In genomic region chr10:128230582-128230981, GRCm38 (mm10) we compare ENCODE assay signal across 13 mouse cellular contexts. TPM values are rescaled to one million over a fixed set of nuclear protein-coding genes. Genes with fewer than 3 reads are reported as not detected.
A peak's percentile ranks its signal among the peaks of the same experiment; 100 is the strongest.
DNase-seq lines count a peak whose midpoint lies in the region; ATAC-seq and TF ChIP-seq lines count a peak whose summit lies in the region.
"Had no signal": no experiment of that assay in that cellular context is flagged by ENCODE, and none has a peak within 500 bp of the region (broad histone marks: within the 10 kb centered on the region; RNA-seq: fewer than 3 reads in every experiment).

No protein-coding gene starts in this region.

- H3K4me1 ChIP-seq in heart, embryonic 13.5 days, result peaks cover 21% of the 10 kb centered on the region
- peaks cover 1% of the 10 kb centered on the region; the same call in 1 of the 2 replicates for H3K4me1 ChIP-seq in heart, adult 2 months (ENCODE audit: control insufficient read depth, insufficient read depth, low read length)
- peaks cover 9% of the 10 kb centered on the region for H3K4me1 ChIP-seq in stomach, embryonic 16.5 days (ENCODE audit: control insufficient read depth, insufficient read depth, low read length)
- H3K4me1 ChIP-seq in stomach, postnatal 0 days (replicated peaks; ENCODE audit: control insufficient read depth, insufficient read depth), result no peaks in the 10 kb centered on the region
- H3K4me1 ChIP-seq in limb, embryonic 12.5 days (replicated peaks), result peaks cover 41% of the 10 kb centered on the region

- intact Hi-C loops in heart, adult 2 months (cut with DNase I), result no loop called here

- no peaks in the 10 kb centered on the region for H3K27me3 ChIP-seq in heart, embryonic 13.5 days (replicated peaks)
- H3K27me3 ChIP-seq in heart, adult 2 months (ENCODE audit: control insufficient read depth, insufficient read depth, low read length), result no peaks in the 10 kb centered on the region
- no peaks in the 10 kb centered on the region for H3K27me3 ChIP-seq in stomach, embryonic 16.5 days (ENCODE audit: control insufficient read depth, insufficient read depth, low read length)
- H3K27me3 ChIP-seq in stomach, postnatal 0 days (ENCODE audit: control insufficient read depth, insufficient read depth, low read length), result no peaks in the 10 kb centered on the region
- H3K27me3 ChIP-seq in limb, embryonic 12.5 days, result no peaks in the 10 kb centered on the region

- 77% methylated on average over 12 of the region's 12 CpGs for WGBS in heart, embryonic 13.5 days
- 80% methylated on average over 12 of the region's 12 CpGs for WGBS in heart, adult 2 months
- WGBS in stomach, embryonic 16.5 days, result 76% methylated on average over 12 of the region's 12 CpGs
- WGBS in stomach, postnatal 0 days, result 69% methylated on average over 12 of the region's 12 CpGs
- WGBS in limb, embryonic 12.5 days, result 66% methylated on average over 12 of the region's 12 CpGs

- no peak for ATAC-seq in heart, embryonic 13.5 days (ENCODE audit: extremely low read depth, insufficient number of reproducible peaks, low FRiP score, low TSS enrichment)
- ATAC-seq in stomach, embryonic 16.5 days (ENCODE audit: insufficient read depth, low FRiP score), result no peak
- ATAC-seq in stomach, postnatal 0 days (ENCODE audit: low FRiP score, low TSS enrichment), result no peak
- ATAC-seq in limb, embryonic 12.5 days (ENCODE audit: insufficient number of reproducible peaks, insufficient read depth, low FRiP score, low TSS enrichment, low read depth), result no peak

- no peak for DNase-seq in heart, adult 2 months
- DNase-seq in stomach, postnatal 0 days (ENCODE audit: low spot score), result no peak
- peak; percentile 21 for DNase-seq in thymus, postnatal 25 days
- DNase-seq in gastrocnemius, postnatal 25 days, result no peak
- no peak for DNase-seq in layer of hippocampus, adult 11-12 months (ENCODE audit: low spot score)
- DNase-seq: adrenal gland, postnatal 25 days; cerebellum, adult 9-11 months; lung, adult 18-20 months had no signal

- no peak for TF ChIP-seq CTCF in heart, adult 2 months (IDR thresholded peaks at IDR 0.05)
- TF ChIP-seq CTCF in stomach, postnatal 0 days (IDR thresholded peaks at IDR 0.05; ENCODE audit: low read depth), result no peak

- TF ChIP-seq POLR2A in heart, adult 2 months (IDR thresholded peaks at IDR 0.05; ENCODE audit: insufficient read depth, low read depth, low read length), result no peak

- H3K4me3 ChIP-seq in heart, embryonic 13.5 days, result no peak overlapping the region
- H3K4me3 ChIP-seq in heart, adult 2 months, result no peak overlapping the region
- no peak overlapping the region for H3K4me3 ChIP-seq in stomach, embryonic 16.5 days (replicated peaks; ENCODE audit: low read length)
- no peak overlapping the region for H3K4me3 ChIP-seq in stomach, postnatal 0 days (ENCODE audit: low read depth, low read length)
- H3K4me3 ChIP-seq in limb, embryonic 12.5 days (replicated peaks), result peak overlapping the region; percentile 79; the same call in 1 of the 2 replicates

- no peak overlapping the region for H3K4me2 ChIP-seq in heart, embryonic 13.5 days
- no peak overlapping the region for H3K4me2 ChIP-seq in stomach, embryonic 16.5 days (ENCODE audit: low read depth, low read length)
- H3K4me2 ChIP-seq in stomach, postnatal 0 days (replicated peaks; ENCODE audit: low read depth), result no peak overlapping the region
- peak overlapping the region; percentile 65 for H3K4me2 ChIP-seq in limb, embryonic 12.5 days

- TF ChIP-seq EP300 in heart, adult 2 months (IDR thresholded peaks at IDR 0.05; ENCODE audit: insufficient read depth, low read depth, low read length), result no peak
- TF ChIP-seq EP300 in stomach, postnatal 0 days (optimal IDR thresholded peaks at IDR 0.05), result no peak

- H3K36me3 ChIP-seq in heart, embryonic 13.5 days, result peaks cover 11% of the 10 kb centered on the region; the same call in 1 of the 2 replicates
- H3K36me3 ChIP-seq in heart, adult 2 months (ENCODE audit: control insufficient read depth, insufficient read depth, low read length), result no peaks in the 10 kb centered on the region
- H3K36me3 ChIP-seq in stomach, embryonic 16.5 days (ENCODE audit: control insufficient read depth, insufficient read depth, low read length), result no peaks in the 10 kb centered on the region
- no peaks in the 10 kb centered on the region for H3K36me3 ChIP-seq in stomach, postnatal 0 days (ENCODE audit: control insufficient read depth, insufficient read depth, low read length)
- H3K36me3 ChIP-seq in limb, embryonic 12.5 days, result peaks cover 11% of the 10 kb centered on the region

- H3K79me2 ChIP-seq in heart, adult 2 months (replicated peaks; ENCODE audit: control insufficient read depth, insufficient read depth, low read length), result no peaks in the 10 kb centered on the region

- H3K27ac ChIP-seq in heart, embryonic 13.5 days (replicated peaks), result no peak overlapping the region
- no peak overlapping the region for H3K27ac ChIP-seq in heart, adult 2 months
- H3K27ac ChIP-seq in stomach, embryonic 16.5 days (ENCODE audit: low read length), result no peak overlapping the region
- no peak overlapping the region for H3K27ac ChIP-seq in stomach, postnatal 0 days (replicated peaks)
- peak overlapping the region; percentile 97 for H3K27ac ChIP-seq in limb, embryonic 12.5 days

- no peaks in the 10 kb centered on the region for H3K9me3 ChIP-seq in heart, embryonic 13.5 days
- H3K9me3 ChIP-seq in stomach, embryonic 16.5 days (replicated peaks; ENCODE audit: control insufficient read depth, low read length), result no peaks in the 10 kb centered on the region
- no peaks in the 10 kb centered on the region for H3K9me3 ChIP-seq in stomach, postnatal 0 days (ENCODE audit: control insufficient read depth, low read length)
- H3K9me3 ChIP-seq in limb, embryonic 12.5 days, result no peaks in the 10 kb centered on the region

- H3K9ac ChIP-seq in heart, embryonic 13.5 days, result 0 out of 2 replicates have a peak overlapping the region, but pooled peaks have one; percentile 92
- no peak overlapping the region for H3K9ac ChIP-seq in heart, adult 2 months (ENCODE audit: low read depth, low read length)
- H3K9ac ChIP-seq in stomach, embryonic 16.5 days (ENCODE audit: low read length), result peak overlapping the region; percentile 85; the same call in 1 of the 2 replicates
- H3K9ac ChIP-seq in stomach, postnatal 0 days (ENCODE audit: low read length), result no peak overlapping the region
- H3K9ac ChIP-seq in limb, embryonic 12.5 days (replicated peaks), result peak overlapping the region; percentile 82; the same call in 1 of the 2 replicates

RNA-seq across cellular contexts. Expression of gene Timeless, which starts 1.3 kb away (rescaled TPM):
- polyA plus RNA-seq in heart, embryonic 13.5 days (2015; fragmentation: Nextera tagmentation; extraction: Ambion mirVana), result 32.2 and 34.0 TPM in 2 replicates
- total RNA-seq in heart, adult 2 months (2021), result 1 to 10 TPM; 6.5 to 7.6 TPM
- 5.7 and 9.6 TPM in 2 replicates for polyA plus RNA-seq in heart, adult 2 months (2012; rRNA removed)
- polyA plus RNA-seq in stomach, embryonic 16.5 days (2015; fragmentation: Nextera tagmentation; extraction: Ambion mirVana), result 30.4 and 35.0 TPM in 2 replicates
- 8.9 and 10.5 TPM in 2 replicates for polyA plus RNA-seq in stomach, postnatal 0 days (2015; fragmentation: Nextera tagmentation; extraction: Ambion mirVana)
- 103 and 108 TPM in 2 replicates for polyA plus RNA-seq in limb, embryonic 12.5 days (2016; fragmentation: Nextera tagmentation; extraction: Ambion mirVana)
- total RNA-seq in gastrocnemius, postnatal 25 days (2021), result 1 to 10 TPM; 2.0 to 3.5 TPM

RNA-seq across cellular contexts. Expression of gene Mip, which starts 4.9 kb away (rescaled TPM):
- polyA plus RNA-seq in heart, embryonic 13.5 days (2015; fragmentation: Nextera tagmentation; extraction: Ambion mirVana), result not detected in 2 replicates
- not detected for total RNA-seq in heart, adult 2 months (2021)
- not detected in 2 replicates for polyA plus RNA-seq in heart, adult 2 months (2012; rRNA removed)
- polyA plus RNA-seq in stomach, embryonic 16.5 days (2015; fragmentation: Nextera tagmentation; extraction: Ambion mirVana), result not detected in 2 replicates
- polyA plus RNA-seq in stomach, postnatal 0 days (2015; fragmentation: Nextera tagmentation; extraction: Ambion mirVana), result not detected in 2 replicates
- polyA plus RNA-seq in limb, embryonic 12.5 days (2016; fragmentation: Nextera tagmentation; extraction: Ambion mirVana), result 0.38 and 0.44 TPM in 2 replicates
- under 1 TPM in 1 of 2 experiments, not detected in 1; 0.13 TPM for total RNA-seq in gastrocnemius, postnatal 25 days (2021)
- total RNA-seq: adrenal gland, postnatal 25 days had no signal
- polyA plus RNA-seq: heart, embryonic 16.5 days; kidney, postnatal 0 days had no signal

RNA-seq across cellular contexts. Expression of gene Spryd4, which starts 19.0 kb away (rescaled TPM):
- 40.7 and 40.8 TPM in 2 replicates for polyA plus RNA-seq in heart, embryonic 13.5 days (2015; fragmentation: Nextera tagmentation; extraction: Ambion mirVana)
- 10 to 100 TPM; 35.0 to 37.5 TPM for total RNA-seq in heart, adult 2 months (2021)
- 32.1 and 48.4 TPM in 2 replicates for polyA plus RNA-seq in heart, adult 2 months (2012; rRNA removed)
- 32.4 and 33.5 TPM in 2 replicates for polyA plus RNA-seq in stomach, embryonic 16.5 days (2015; fragmentation: Nextera tagmentation; extraction: Ambion mirVana)
- 25.6 and 26.1 TPM in 2 replicates for polyA plus RNA-seq in stomach, postnatal 0 days (2015; fragmentation: Nextera tagmentation; extraction: Ambion mirVana)
- 31.0 and 32.4 TPM in 2 replicates for polyA plus RNA-seq in limb, embryonic 12.5 days (2016; fragmentation: Nextera tagmentation; extraction: Ambion mirVana)
- 10 to 100 TPM; 31.0 to 35.6 TPM for total RNA-seq in gastrocnemius, postnatal 25 days (2021)

RNA-seq across cellular contexts. Expression of gene Apon, which starts 23.3 kb away (rescaled TPM):
- 0.10 and 0.17 TPM in 2 replicates for polyA plus RNA-seq in heart, embryonic 13.5 days (2015; fragmentation: Nextera tagmentation; extraction: Ambion mirVana)
- not detected for total RNA-seq in heart, adult 2 months (2021)
- 0.18 TPM in 1 of 2 replicates, not detected in the other for polyA plus RNA-seq in heart, adult 2 months (2012; rRNA removed)
- polyA plus RNA-seq in stomach, embryonic 16.5 days (2015; fragmentation: Nextera tagmentation; extraction: Ambion mirVana), result 0.52 and 0.66 TPM in 2 replicates
- 0.13 TPM in 1 of 2 replicates, not detected in the other for polyA plus RNA-seq in stomach, postnatal 0 days (2015; fragmentation: Nextera tagmentation; extraction: Ambion mirVana)
- 0.68 and 1.0 TPM in 2 replicates for polyA plus RNA-seq in limb, embryonic 12.5 days (2016; fragmentation: Nextera tagmentation; extraction: Ambion mirVana)
- total RNA-seq in gastrocnemius, postnatal 25 days (2021), result not detected
- polyA plus RNA-seq: heart, embryonic 16.5 days had no signal

RNA-seq across cellular contexts. Expression of gene Gls2, which starts 36.3 kb away (rescaled TPM):
- 0.53 and 0.96 TPM in 2 replicates for polyA plus RNA-seq in heart, embryonic 13.5 days (2015; fragmentation: Nextera tagmentation; extraction: Ambion mirVana)
- total RNA-seq in heart, adult 2 months (2021), result under 1 TPM; 0.75 to 0.78 TPM
- polyA plus RNA-seq in heart, adult 2 months (2012; rRNA removed), result 1.00 and 1.4 TPM in 2 replicates
- 3.2 and 3.7 TPM in 2 replicates for polyA plus RNA-seq in stomach, embryonic 16.5 days (2015; fragmentation: Nextera tagmentation; extraction: Ambion mirVana)
- polyA plus RNA-seq in stomach, postnatal 0 days (2015; fragmentation: Nextera tagmentation; extraction: Ambion mirVana), result 0.53 and 0.64 TPM in 2 replicates
- 1.5 and 2.3 TPM in 2 replicates for polyA plus RNA-seq in limb, embryonic 12.5 days (2016; fragmentation: Nextera tagmentation; extraction: Ambion mirVana)
- total RNA-seq in gastrocnemius, postnatal 25 days (2021), result under 1 TPM; 0.41 to 0.94 TPM

Comparison
In these comparisons a context has a peak if more than half of its experiments do, and no peak if none do; other contexts are left out.
1. H3K9ac ChIP-seq: peak in heart, embryonic 13.5 days (single experiment), stomach, embryonic 16.5 days (single experiment) and limb, embryonic 12.5 days (single experiment); none in heart, adult 2 months (single experiment) and stomach, postnatal 0 days (single experiment).